Mouse (Mus musculus) right cerebral cortex, adult 18-20 months (tissue): ENCODE measurements around the gene Fkbp3.

Source experiments
- DNase-seq: peaks from one replicate; pipeline ENCODE4 v3.0.0; 2022; ENCODE audit warnings: mixed read lengths

Gene Fkbp3

DNA sequence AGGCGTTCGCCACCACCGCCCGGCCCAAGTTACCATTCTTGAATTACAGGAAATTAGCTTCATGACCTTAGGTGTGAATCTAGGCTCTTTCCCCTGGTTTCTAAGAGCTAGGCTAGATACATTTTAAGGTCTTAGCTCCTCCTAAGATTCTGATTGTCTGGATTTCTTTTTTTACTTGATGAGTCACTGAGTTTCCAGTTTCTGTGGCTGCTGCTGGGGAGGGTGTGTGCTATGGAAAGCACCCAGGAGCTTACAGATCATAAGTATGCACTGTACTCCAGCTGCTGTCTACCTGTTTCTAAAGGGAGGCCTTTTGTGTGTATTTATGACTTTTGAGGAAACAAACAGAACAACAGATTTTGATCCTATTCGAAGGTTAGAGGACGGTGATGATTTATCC lies 51.0 kb downstream of the Fkbp3 start:
- peak; percentile 31 for DNase-seq
